Mouse (Mus musculus): ENCODE results near the gene Osbpl5. TPM values are rescaled to one million over a fixed set of nuclear protein-coding genes. Genes with fewer than 3 reads are reported as not detected.
"Not testable (repeated sequence)": the region's sequence is repeated elsewhere in the genome, so short reads cannot be mapped to it uniquely, and the experiment has no call there.

Gene Osbpl5
- polyA plus RNA-seq, 1 experiment from 2014 or later = 43.7 TPM

GRCm38 (mm10) chr7:143692746-143693510, 63.9 kb downstream of the Osbpl5 start:
- ATAC-seq = no peak
- no peaks in the 10 kb centered on the region for H3K27me3 ChIP-seq (replicated peaks; ENCODE audit: control insufficient read depth, insufficient read depth, low read length)
- no peaks in the 10 kb centered on the region for H3K4me1 ChIP-seq (ENCODE audit: control insufficient read depth, insufficient read depth, low read depth, low read length)
- H3K36me3 ChIP-seq (ENCODE audit: control insufficient read depth, insufficient read depth, low read length) = peaks cover 70% of the 10 kb centered on the region
- no peak overlapping the region for H3K9ac ChIP-seq (ENCODE audit: low read depth, low read length)
- peaks cover 2% of the 10 kb centered on the region; the same call in 1 of the 2 replicates for H3K9me3 ChIP-seq (ENCODE audit: control insufficient read depth, low read length)
- H3K4me2 ChIP-seq (ENCODE audit: low read length) = no peak overlapping the region
- H3K27ac ChIP-seq (ENCODE audit: low read depth, low read length) = no peak overlapping the region
- H3K4me3 ChIP-seq (ENCODE audit: low read length) = no peak overlapping the region
- 95% methylated on average over 12 of the region's 12 CpGs for WGBS

GRCm38 (mm10) chr7:143691909-143692308, 64.9 kb downstream of the Osbpl5 start:
- Histone ChIP-seq H3K27ac (ENCODE audit: low read depth, low read length) (no peak overlapping the region), H3K36me3 (ENCODE audit: control insufficient read depth, insufficient read depth, low read length) (peaks cover 66% of the 10 kb centered on the region), H3K4me3 (ENCODE audit: low read length) (no peak overlapping the region), H3K4me1 (ENCODE audit: control insufficient read depth, insufficient read depth, low read depth, low read length) (no peaks in the 10 kb centered on the region), H3K9me3 (ENCODE audit: control insufficient read depth, low read length) (peaks cover 2% of the 10 kb centered on the region; the same call in 1 of the 2 replicates), H3K9ac (ENCODE audit: low read depth, low read length) (no peak overlapping the region), H3K4me2 (ENCODE audit: low read length) (no peak overlapping the region), H3K27me3 (replicated peaks; ENCODE audit: control insufficient read depth, insufficient read depth, low read length) (no peaks in the 10 kb centered on the region)
- no peak for ATAC-seq
- WGBS = 94% methylated on average over 4 of the region's 4 CpGs

DNA sequence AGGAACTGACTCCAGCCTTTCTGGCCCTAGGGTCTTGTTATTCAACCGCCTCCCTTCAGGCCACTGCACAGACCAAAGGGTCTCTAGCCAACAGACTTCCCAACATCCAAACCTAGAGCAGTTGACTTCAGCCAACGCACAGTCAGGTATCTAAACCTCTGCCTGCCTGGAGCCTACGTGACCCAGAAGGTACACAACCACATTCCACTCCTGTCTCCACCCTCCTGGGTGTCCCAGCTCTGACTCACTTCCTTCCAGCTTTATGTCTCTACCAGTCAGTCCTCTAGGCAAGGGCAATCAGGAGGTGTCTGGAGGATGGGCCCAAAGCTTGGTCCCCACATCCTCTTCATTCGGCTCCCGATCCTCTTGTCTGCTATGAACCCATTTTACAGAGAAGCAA, 65.6 kb downstream of the Osbpl5 start:
- Histone ChIP-seq H3K4me1 (ENCODE audit: control insufficient read depth, insufficient read depth, low read depth, low read length) (no peaks in the 10 kb centered on the region), H3K27ac (ENCODE audit: low read depth, low read length) (no peak overlapping the region), H3K36me3 (ENCODE audit: control insufficient read depth, insufficient read depth, low read length) (peaks cover 60% of the 10 kb centered on the region), H3K27me3 (replicated peaks; ENCODE audit: control insufficient read depth, insufficient read depth, low read length) (no peaks in the 10 kb centered on the region), H3K4me2 (ENCODE audit: low read length) (no peak overlapping the region), H3K9ac (ENCODE audit: low read depth, low read length) (no peak overlapping the region), H3K9me3 (ENCODE audit: control insufficient read depth, low read length) (peaks cover 2% of the 10 kb centered on the region; the same call in 1 of the 2 replicates), H3K4me3 (ENCODE audit: low read length) (no peak overlapping the region)
- 91% methylated on average over 5 of the region's 5 CpGs for WGBS
- ATAC-seq = no peak

DNA sequence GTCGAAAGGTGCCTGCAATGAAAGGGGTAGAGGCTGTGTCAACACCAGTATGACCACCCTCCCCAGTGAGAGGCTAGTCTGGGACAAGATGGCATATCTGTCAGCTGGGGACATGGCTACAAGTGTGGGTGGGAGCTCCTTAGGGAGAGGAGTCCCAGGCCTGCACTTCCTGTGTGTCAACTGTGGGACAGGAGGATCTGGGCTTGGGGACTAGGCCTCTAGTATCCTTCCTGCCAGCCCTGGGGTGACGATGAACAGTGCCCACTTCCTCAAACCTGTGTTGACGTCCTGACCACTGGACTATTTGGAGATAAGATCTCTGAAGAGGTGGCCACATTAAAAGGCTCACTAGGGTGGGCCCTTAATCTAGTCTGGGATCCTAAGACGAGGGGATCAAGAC, 66.8 kb downstream of the Osbpl5 start:
- no peak for ATAC-seq

DNA sequence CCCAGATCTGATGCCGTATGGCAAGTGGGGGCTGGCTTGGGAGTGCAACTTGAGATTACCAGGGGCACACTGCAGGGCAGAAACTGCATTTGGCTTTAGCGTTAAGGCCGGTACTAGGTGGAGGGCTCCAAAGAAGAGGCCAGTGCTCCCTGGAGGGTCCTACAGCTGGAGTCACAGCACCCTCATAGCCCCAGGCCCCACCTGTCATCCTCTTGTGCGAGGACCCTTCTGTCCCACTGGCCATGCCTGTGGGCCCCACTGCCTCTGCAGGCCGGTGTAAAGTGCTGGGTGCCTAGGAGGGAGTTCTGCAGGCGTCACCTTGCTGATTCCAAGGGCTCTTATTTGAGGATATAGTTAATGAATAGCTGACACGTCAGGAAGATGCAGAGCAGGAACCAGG, 67.3 kb downstream of the Osbpl5 start:
- Histone ChIP-seq H3K36me3 (ENCODE audit: control insufficient read depth, insufficient read depth, low read length) (peaks cover 46% of the 10 kb centered on the region), H3K4me1 (ENCODE audit: control insufficient read depth, insufficient read depth, low read depth, low read length) (no peaks in the 10 kb centered on the region), H3K4me2 (ENCODE audit: low read length) (no peak overlapping the region), H3K9ac (ENCODE audit: low read depth, low read length) (no peak overlapping the region), H3K27me3 (replicated peaks; ENCODE audit: control insufficient read depth, insufficient read depth, low read length) (no peaks in the 10 kb centered on the region), H3K4me3 (ENCODE audit: low read length) (no peak overlapping the region), H3K9me3 (ENCODE audit: control insufficient read depth, low read length) (no peaks in the 10 kb centered on the region), H3K27ac (ENCODE audit: low read depth, low read length) (no peak overlapping the region)
- no peak for ATAC-seq
- WGBS = 83% methylated on average over 7 of the region's 7 CpGs

More for the DNA sequence above, 66.8 kb downstream of the Osbpl5 start:
- Histone ChIP-seq H3K27ac (ENCODE audit: low read depth, low read length) (no peak overlapping the region), H3K36me3 (ENCODE audit: control insufficient read depth, insufficient read depth, low read length) (peaks cover 49% of the 10 kb centered on the region), H3K4me2 (ENCODE audit: low read length) (no peak overlapping the region), H3K27me3 (replicated peaks; ENCODE audit: control insufficient read depth, insufficient read depth, low read length) (no peaks in the 10 kb centered on the region), H3K9ac (ENCODE audit: low read depth, low read length) (no peak overlapping the region), H3K4me1 (ENCODE audit: control insufficient read depth, insufficient read depth, low read depth, low read length) (no peaks in the 10 kb centered on the region), H3K4me3 (ENCODE audit: low read length) (no peak overlapping the region), H3K9me3 (ENCODE audit: control insufficient read depth, low read length) (no peaks in the 10 kb centered on the region)
- WGBS = 83% methylated on average over 4 of the region's 4 CpGs

DNA sequence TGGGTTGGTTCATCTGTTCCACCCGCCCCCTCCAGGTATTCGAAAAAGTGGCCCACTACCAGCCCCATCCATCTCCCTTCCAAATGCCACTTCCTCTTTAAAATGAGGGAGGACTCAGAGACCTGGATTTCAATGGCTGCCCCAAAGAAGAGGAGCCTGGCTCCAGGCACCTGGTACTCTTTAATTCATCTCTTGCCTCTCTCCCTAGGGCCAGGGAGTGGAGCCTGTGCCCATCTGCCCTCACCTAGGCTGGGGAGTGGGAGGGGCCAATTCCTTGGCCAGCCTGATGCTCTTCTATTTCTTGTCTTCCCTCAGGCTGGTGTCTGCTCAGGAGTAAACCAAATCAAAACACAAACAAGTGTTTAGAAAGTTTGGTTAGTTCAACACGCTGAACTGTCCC, 70.1 kb downstream of the Osbpl5 start:
- not testable (repeated sequence) for ATAC-seq; H3K4me1 ChIP-seq (ENCODE audit: control insufficient read depth, insufficient read depth, low read depth, low read length); H3K9me3 ChIP-seq (ENCODE audit: control insufficient read depth, low read length); H3K9ac ChIP-seq (ENCODE audit: low read depth, low read length); H3K27ac ChIP-seq (ENCODE audit: low read depth, low read length); H3K4me3 ChIP-seq (ENCODE audit: low read length); H3K4me2 ChIP-seq (ENCODE audit: low read length); H3K27me3 ChIP-seq (replicated peaks; ENCODE audit: control insufficient read depth, insufficient read depth, low read length)
- 72% methylated on average over 2 of the region's 3 CpGs for WGBS
- H3K36me3 ChIP-seq (ENCODE audit: control insufficient read depth, insufficient read depth, low read length) = peaks cover 25% of the 10 kb centered on the region

DNA sequence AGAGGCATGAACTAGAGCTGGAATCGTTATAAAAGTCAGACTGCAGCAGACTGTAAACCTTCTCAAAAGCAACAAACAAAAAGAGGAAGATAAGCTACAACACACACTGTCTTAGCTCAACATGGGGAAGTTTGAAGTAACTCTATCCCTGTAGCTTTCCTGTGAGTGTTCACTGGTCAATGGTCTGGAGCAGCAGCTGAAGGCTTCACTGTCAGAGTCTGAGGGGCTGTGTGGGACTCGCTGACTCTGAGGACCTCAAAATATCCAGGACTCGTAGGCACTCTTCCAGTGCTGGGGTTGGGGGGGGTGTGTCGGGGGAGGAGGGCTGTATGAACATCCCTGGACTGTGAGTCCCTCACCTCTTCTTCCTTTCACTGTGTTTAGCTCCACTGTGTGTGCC, 70.6 kb downstream of the Osbpl5 start:
- not testable (repeated sequence) for H3K4me1 ChIP-seq (ENCODE audit: control insufficient read depth, insufficient read depth, low read depth, low read length); H3K9me3 ChIP-seq (ENCODE audit: control insufficient read depth, low read length); H3K4me2 ChIP-seq (ENCODE audit: low read length); H3K4me3 ChIP-seq (ENCODE audit: low read length); H3K9ac ChIP-seq (ENCODE audit: low read depth, low read length); H3K27ac ChIP-seq (ENCODE audit: low read depth, low read length); H3K27me3 ChIP-seq (replicated peaks; ENCODE audit: control insufficient read depth, insufficient read depth, low read length)
- H3K36me3 ChIP-seq (ENCODE audit: control insufficient read depth, insufficient read depth, low read length) = peaks cover 20% of the 10 kb centered on the region
- ATAC-seq = peak; percentile 21; the same call in 1 of the 2 replicates
- 62% methylated on average over 4 of the region's 4 CpGs for WGBS

- Histone ChIP-seq H3K27ac (ENCODE audit: low read depth, low read length) (no peak within 1 kb of the TSS), H3K27me3 (replicated peaks; ENCODE audit: control insufficient read depth, insufficient read depth, low read length) (no peaks in the 10 kb centered on the region), H3K9me3 (ENCODE audit: control insufficient read depth, low read length) (no peaks in the 10 kb centered on the region), H3K4me2 (ENCODE audit: low read length) (peak within 1 kb of the TSS; percentile 81), H3K4me1 (ENCODE audit: control insufficient read depth, insufficient read depth, low read depth, low read length) (no peaks in the 10 kb centered on the region), H3K36me3 (ENCODE audit: control insufficient read depth, insufficient read depth, low read length) (peaks cover 15% of the 10 kb centered on the region), H3K4me3 (ENCODE audit: low read length) (peak within 1 kb of the TSS; percentile 46), H3K9ac (ENCODE audit: low read depth, low read length) (no peak within 1 kb of the TSS)
- ATAC-seq = peak; percentile 93
- 5% methylated on average over 35 of the region's 35 CpGs for WGBS
Measured at GRCm38 (mm10) chr7:143685359-143686067, 71.3 kb downstream of the Osbpl5 start, which contains the start of gene Tnfrsf23. TSS of gene Tnfrsf23 (minus strand) at chr7:143685872.

DNA sequence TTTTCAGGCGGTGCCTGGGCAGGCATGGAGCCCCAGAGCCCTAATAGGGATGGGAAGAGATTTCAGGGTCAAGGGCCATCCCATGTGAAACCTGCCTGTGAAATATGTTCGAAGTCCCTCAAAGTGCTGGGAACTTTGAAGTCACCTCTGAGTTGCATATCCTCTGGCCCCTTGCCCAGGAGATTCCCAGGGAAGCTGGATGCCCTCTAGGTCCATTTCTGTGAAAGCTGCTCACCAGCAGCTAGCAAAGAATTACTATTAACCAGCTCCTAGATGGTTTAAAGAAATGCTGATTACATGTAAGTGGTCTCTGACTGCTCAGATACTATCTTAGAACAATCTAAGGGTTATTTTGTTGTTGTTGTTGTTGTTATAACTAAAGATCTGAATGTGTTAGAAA, 72.2 kb downstream of the Osbpl5 start:
- 90% methylated on average over 1 of the region's 2 CpGs for WGBS
- peaks cover 12% of the 10 kb centered on the region for H3K36me3 ChIP-seq (ENCODE audit: control insufficient read depth, insufficient read depth, low read length)
- not testable (repeated sequence) for ATAC-seq; H3K27me3 ChIP-seq (replicated peaks; ENCODE audit: control insufficient read depth, insufficient read depth, low read length); H3K4me3 ChIP-seq (ENCODE audit: low read length); H3K4me1 ChIP-seq (ENCODE audit: control insufficient read depth, insufficient read depth, low read depth, low read length); H3K9ac ChIP-seq (ENCODE audit: low read depth, low read length); H3K4me2 ChIP-seq (ENCODE audit: low read length); H3K9me3 ChIP-seq (ENCODE audit: control insufficient read depth, low read length); H3K27ac ChIP-seq (ENCODE audit: low read depth, low read length)

Data from hindbrain, embryonic 16.5 days (tissue).